9 mouse cellular contexts compared by ENCODE assay signal in the genomic region with DNA sequence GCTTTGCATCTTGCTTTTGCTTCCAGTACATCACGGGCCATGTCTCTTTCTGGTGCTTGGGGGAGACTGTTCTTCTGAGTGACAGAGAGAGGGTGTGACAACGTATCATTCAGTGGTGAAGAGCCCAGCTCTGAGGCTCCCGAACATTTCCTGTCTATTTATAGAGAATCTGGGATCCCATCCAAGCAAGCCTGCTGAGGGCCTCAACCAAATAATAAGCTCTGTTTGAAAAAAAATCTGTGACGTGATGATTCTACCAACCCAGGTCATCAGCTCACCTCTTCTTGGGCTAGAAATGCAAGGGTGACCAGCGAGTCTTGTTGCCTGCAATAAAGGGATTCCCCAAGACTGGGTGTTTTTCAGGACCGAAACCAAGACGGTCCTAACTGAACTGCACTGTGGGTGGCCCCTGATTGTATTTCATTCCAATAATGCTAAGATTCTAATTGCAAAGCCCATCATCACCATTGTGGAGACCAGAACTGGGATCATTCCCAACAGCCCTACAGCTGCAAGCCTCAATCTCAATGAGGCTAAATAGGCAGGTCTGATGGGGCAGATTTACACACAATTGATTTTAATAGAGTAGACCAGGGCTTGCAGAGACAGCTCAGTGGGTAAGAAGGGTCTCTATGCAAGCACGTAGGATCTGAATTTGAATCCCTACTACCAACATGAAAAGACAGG.
DNase-seq lines count a peak whose midpoint lies in the region; ATAC-seq lines count a peak whose summit lies in the region.
"Had no signal": no experiment of that assay in that cellular context is flagged by ENCODE, and none has a peak within 500 bp of the region (broad histone marks: within the 10 kb centered on the region; RNA-seq: fewer than 3 reads in every experiment).

No protein-coding gene starts in this region.

- H3K9me3 ChIP-seq in forebrain, embryonic 16.5 days (ENCODE audit: control insufficient read depth, low read length), result no peaks in the 10 kb centered on the region
- H3K9me3 ChIP-seq: liver, embryonic 13.5 days had no signal

- H3K9ac ChIP-seq in forebrain, embryonic 16.5 days (replicated peaks; ENCODE audit: low read depth, low read length), result no peak overlapping the region
- H3K9ac ChIP-seq: liver, embryonic 13.5 days had no signal

- H3K27ac ChIP-seq in forebrain, embryonic 16.5 days (ENCODE audit: low read length), result peak overlapping the region; percentile 63
- H3K27ac ChIP-seq: liver, embryonic 13.5 days had no signal

- no peaks in the 10 kb centered on the region for H3K27me3 ChIP-seq in forebrain, embryonic 16.5 days (replicated peaks; ENCODE audit: control insufficient read depth, insufficient read depth, low read length)
- H3K27me3 ChIP-seq: liver, embryonic 13.5 days had no signal

- no peak overlapping the region for H3K4me2 ChIP-seq in forebrain, embryonic 16.5 days (ENCODE audit: low read length)
- H3K4me2 ChIP-seq: liver, embryonic 13.5 days had no signal

- WGBS in forebrain, embryonic 16.5 days, result 28% methylated on average over 8 of the region's 8 CpGs

- peak; percentile 91 for ATAC-seq in forebrain, embryonic 16.5 days
- no peak for ATAC-seq in granulocyte monocyte progenitor cell, adult 5-6 weeks (replicated peaks; ENCODE audit: poor library complexity, severe bottlenecking)

- H3K4me1 ChIP-seq in forebrain, embryonic 16.5 days (replicated peaks; ENCODE audit: control insufficient read depth, insufficient read depth, low read length), result peaks cover 12% of the 10 kb centered on the region
- H3K4me1 ChIP-seq: liver, embryonic 13.5 days had no signal

- no peaks in the 10 kb centered on the region for H3K36me3 ChIP-seq in forebrain, embryonic 16.5 days (ENCODE audit: control insufficient read depth, insufficient read depth)
- H3K36me3 ChIP-seq: liver, embryonic 13.5 days had no signal

- DNase-seq in adrenal gland, adult 2 months, result peak; percentile 11
- no peak for DNase-seq in adrenal gland, adult 8-10 months
- peak; percentile 24 for DNase-seq in layer of hippocampus, adult 11-12 months (ENCODE audit: low spot score)
- no peak for DNase-seq in layer of hippocampus, postnatal 25 days (ENCODE audit: extremely low spot score in 1 of 2, low spot score in 1 of 2)
- peak; percentile 51 for DNase-seq in lung, postnatal 10 days
- DNase-seq in liver, result no peak
- DNase-seq: liver, embryonic 13.5 days had no signal

- no peak overlapping the region for H3K4me3 ChIP-seq in forebrain, embryonic 16.5 days (replicated peaks; ENCODE audit: low read length)
- H3K4me3 ChIP-seq: liver, embryonic 13.5 days had no signal

Comparison
In these comparisons a context has a peak if more than half of its experiments do, and no peak if none do; other contexts are left out.
1. DNase-seq: peak in adrenal gland, adult 2 months (single experiment), layer of hippocampus, adult 11-12 months (single experiment) and lung, postnatal 10 days (single experiment); none in adrenal gland, adult 8-10 months (single experiment), layer of hippocampus, postnatal 25 days (0 of 2) and liver (single experiment).